Mouse (Mus musculus) colon, adult 2 months (tissue): Measurements from ENCODE around the gene Rad23b. TPM values are rescaled to one million over a fixed set of nuclear protein-coding genes. Genes with fewer than 3 reads are reported as not detected.

Experiments used
- polyA plus RNA-seq: library from polyadenylated mRNA; depleted of rRNA; stranded (reverse); fragments of >200 nt; gene quantifications from 2 replicates; pipeline ENCODE4 v1.2.3, GENCODE M21; 2012; rRNA removed

The Rad23b gene
- 260 and 323 TPM in 2 replicates for polyA plus RNA-seq

DNA sequence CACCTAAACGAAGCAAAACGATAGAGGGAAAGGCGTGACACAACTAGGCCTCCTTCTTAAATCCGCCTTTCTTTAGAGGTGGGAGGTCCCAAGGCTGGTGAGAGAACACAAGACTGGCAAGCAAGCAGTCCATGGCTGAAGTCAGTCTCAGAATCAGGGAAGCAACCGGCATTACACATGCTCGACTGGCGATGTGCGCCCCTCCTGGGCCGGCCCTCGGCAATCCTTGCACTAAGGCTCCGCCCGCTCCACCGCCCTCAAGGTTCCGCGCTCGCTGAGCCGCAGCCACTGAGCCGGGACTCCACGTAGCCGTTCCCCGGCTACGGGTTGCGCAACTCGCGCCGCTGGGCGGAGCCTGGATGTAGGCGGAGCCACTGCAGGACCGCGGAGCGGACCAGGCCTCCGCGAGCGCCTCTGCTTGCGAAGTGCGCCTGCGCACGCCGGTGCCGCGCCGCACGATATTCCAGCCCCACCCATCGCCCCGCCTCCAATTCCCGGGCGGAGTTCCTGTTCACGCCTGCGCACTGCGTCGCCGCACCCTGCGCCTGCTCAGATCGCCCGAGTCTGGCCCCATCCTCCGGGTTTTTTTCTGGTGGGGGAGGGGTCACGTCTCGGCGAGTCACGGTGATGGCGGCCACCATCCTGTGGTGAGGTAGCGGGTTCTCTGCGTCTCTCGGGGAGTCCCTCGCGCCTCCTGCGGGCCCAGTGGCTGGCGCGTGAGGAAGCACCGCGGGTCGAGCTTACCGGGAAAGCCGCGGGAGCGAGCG lies at the start of gene Rad23b:
Rad23b (plus strand) TSS at position 592 of the 767 bp plus-strand sequence.

Other genes starting within 250 kb of the Rad23b start
- gene Klf4, start 182.4 kb downstream of the Rad23b start, polyA plus RNA-seq: 613 and 692 TPM in 2 replicates